Mouse (Mus musculus): Measurements from ENCODE around the gene Ppil1.

- no peak for TF ChIP-seq CTCF (IDR thresholded peaks at IDR 0.05; ENCODE audit: insufficient read depth, low read depth, low read length)
- no peak for TF ChIP-seq POLR2A (IDR thresholded peaks at IDR 0.05; ENCODE audit: insufficient read depth, low read depth, low read length)
These were observed 569 bp downstream of the Ppil1 start for GRCm38 (mm10) chr17:29263417-29263816.
